Mouse (Mus musculus): ENCODE data around the gene Nrl.

Nrl gene

DNA sequence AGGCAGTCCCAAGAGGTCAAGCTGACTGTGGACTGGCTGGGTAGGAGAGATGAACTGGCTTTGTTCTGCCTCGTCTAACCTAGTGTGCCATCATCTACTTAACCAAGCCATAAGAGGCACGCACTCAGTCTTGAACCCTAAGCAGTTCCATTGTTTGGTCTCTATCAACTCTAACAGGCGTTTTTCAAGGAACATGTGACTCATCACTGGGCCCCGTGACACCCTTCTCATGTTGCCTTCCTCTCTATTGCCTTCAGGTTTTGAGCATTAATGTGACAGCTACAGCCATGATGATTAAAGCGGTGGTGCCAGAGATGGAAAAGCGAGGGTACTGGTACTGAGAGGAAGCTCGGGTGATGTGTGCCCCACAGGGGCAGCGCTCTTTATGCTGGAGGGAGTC, 37.9 kb downstream of the Nrl start:
- no peak for DNase-seq (ENCODE audit: low read depth, low spot score)

DNA sequence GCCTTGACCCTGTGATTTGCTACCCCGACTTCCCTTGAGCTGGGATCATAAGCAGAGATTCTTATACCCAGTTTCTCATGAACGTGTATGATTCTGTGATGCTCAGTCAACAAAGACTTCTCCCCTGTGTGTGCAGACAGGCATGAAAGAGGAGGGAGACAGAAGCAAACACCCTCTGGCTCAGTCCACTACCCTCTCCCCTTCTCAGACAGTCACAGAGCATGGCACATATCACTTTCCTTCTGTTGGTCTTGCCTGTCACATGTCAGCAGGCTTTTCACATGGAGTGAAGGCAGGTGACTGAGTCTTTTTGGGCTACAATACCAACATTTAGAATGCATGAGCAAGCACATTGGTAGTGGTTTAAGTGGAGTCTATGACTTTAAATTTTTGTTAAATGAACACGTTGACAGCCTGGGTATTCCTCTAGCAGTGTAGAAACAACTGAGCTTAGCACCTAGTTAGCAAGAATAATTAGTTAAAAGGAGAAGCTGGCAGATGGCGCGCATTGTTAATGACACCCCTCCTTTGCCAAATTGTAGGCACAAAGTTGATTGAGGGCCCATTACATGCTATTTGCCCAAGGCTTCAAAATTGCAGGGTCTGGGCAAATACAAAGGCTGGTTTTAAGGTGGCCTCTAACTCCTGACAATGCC, 40.2 kb downstream of the Nrl start:
- no peak for DNase-seq (ENCODE audit: low read depth, low spot score)

DNA sequence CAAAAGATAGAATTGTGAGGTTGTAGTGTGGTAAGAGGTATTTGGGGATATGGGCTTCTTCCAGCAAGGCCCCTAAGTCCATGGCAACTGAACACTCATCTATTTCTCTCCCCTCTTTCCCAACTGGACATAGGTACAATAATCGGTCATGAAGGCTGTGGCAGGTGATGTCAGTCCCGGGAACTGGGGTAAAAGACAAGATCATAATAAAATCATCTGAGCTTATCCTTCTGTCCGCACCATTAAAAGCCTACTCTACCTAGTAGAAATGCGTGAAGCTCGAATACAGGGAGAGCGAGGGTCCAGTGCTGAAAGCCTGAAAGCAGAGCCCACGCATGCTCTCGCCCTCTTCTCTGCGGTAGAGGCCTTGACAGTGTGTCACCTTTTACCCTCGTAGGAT, 45.2 kb downstream of the Nrl start:
- DNase-seq (ENCODE audit: low read depth, low spot score), result no peak

DNA sequence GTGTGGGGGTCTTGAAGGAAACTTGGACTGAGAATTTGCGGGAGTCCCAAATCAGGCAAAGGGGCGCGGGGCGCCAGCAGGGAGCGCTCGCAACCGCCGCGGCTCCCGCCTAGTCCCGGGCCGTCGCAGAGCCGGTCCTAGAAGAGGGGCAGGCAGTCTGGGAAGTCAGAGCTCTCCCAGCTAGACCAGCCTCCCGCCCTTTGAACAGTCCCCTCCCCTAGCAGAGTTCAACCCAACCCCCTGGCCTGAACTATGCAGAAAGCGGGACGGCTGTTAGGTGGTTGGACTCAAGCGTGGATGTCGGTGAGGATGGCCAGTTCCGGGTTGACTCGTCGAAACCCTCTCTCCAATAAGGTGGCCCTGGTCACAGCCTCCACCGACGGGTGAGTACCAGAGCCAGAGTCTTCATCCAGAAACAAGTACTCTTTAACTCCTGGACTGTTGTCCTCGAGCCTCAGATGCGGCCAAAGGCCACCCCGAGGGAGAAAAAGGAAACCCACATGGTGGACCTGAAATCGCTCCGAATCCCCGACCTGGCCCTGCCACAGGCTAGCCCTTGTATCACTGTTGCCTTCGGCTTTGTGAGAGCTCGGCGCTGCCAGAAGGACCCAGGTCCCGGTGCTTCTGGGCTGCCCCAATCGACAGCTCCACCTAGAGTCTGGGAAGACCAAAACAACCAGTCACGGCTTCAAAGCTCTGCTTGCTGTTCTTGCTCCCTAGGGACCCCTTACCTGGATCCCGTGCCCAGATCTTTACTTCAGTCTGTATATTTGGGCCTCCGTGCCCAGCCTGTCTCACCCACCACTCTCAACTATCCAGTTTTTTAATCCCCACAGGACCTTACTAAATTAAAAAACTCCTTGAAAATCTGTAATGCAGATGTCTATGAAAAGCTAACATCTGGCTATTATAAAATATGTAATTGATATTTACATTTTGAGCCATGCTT, 45.9 kb downstream of the Nrl start, which contains the start of gene Dhrs4:
Gene Dhrs4, plus strand, starts transcription at position 108 of the 949 bp plus-strand sequence.
- peak; percentile 92 for DNase-seq (ENCODE audit: low read depth, low spot score)

DNA sequence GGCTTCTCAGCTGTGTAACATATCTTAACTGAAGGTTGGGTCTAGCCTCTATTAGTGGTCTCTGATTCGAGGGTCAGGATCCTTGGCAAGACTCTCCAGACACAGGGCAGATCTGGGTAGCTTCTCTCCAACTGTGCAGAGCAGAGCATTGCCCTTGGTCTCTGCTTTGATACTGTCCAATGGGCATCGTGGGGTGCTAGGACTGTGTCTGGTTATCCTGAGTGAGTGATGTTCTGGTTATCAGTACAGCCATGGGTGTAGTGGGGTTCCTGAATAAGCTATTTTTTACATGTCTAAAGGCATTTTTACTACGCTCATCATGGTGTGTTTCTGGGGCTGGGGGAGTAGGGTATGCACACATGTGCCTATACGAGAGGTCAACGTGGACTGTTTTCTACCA, 47.0 kb downstream of the Nrl start:
- DNase-seq (ENCODE audit: low read depth, low spot score), result no peak

DNA sequence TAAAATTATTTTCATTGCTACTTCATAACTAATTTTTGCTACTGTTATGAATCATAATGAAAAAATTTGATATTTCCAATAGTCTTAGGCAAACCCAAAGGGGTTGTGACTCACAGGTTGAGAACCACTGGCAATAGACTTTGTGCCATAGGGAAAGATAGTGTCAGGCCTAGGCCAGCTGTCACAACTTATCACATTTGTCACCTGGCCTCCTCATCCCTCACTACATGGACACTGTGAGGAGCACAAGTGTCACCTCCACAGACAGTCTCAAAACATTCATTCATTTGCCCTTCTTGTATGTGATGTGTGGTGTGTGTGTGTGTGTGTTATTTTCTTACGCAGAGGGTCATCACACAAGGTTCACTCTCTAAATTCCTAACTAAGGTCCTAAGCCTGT, 47.4 kb downstream of the Nrl start:
- no peak for DNase-seq (ENCODE audit: low read depth, low spot score)

DNA sequence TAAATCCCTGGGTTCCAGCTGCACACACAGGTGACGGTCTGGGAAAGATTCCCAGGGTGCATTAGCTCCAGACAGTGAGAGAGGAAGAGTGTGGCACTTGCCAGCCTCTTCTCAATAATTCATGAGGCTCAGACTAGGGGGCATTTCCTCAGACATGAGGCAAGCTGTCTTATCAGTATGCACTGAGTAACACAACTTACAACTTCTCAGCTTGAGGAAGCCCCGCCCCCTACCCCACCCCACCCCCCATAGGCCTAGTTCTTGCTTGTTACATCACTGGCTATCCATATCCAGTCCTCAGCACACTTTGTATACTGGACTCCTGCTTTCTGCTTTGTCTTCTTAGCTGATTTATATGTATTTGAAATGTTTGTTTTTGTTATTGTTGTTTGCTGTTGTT, 49.1 kb downstream of the Nrl start:
- DNase-seq (ENCODE audit: low read depth, low spot score), result no peak

DNA sequence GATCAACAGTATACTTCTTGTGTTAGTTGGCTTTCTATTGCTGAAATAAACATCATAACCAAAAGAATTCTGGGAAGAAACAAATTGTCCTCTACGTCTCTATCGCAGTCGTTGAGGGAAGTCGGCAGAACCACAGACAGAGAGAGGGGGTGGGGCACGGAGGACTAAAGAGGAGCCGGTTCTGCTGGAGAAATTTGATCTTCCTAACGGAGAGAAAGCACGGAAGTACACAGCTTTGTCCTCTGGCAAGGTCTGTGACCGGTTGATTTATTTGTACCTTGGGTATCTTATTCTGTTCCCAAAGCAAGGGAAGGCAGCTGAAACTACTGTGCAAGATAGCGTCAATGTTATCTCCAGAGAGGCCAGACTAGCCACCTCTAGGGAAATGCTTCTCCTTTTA, 54.0 kb downstream of the Nrl start:
- peak; percentile 35 for DNase-seq (ENCODE audit: low read depth, low spot score)

DNA sequence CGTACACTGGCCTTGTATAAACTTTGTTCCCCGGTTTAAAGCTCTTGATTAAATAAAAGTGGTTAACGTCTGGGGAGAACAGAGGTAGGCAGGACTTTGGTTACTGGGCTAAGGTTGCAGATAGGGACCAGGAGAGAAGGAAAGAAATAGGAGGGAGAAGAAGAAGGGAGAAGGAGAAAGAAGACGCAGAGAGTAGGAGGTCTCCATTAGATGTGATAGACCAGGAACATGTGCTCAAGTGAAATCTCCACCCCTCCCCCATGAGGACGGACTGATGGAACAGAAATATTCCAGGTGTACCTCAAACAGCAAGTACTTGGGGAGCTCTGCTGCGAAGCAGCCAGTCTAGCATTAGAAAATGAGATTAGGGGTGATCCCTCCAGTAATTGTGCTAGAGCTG, 55.0 kb downstream of the Nrl start:
- no peak for DNase-seq (ENCODE audit: low read depth, low spot score)

DNA sequence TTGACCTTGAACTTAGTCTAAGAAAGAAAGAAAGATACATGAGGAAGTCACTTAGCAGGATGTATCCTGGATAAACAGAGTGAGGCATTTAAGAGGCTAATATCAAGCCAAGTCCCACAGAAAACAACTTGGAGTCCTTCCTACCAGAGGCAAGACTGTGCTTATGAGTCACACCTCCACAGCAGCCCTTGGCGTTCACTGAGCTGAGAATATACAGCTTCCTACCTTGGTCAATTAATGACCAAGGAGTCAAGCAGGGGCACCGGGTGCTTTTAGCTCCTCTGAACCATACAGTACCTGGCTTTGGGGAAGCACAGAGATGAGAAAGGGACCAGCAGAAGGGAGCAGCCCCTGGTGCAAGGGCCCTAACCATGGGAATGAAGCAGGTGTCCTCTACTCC, 55.7 kb downstream of the Nrl start:
- DNase-seq (ENCODE audit: low read depth, low spot score), result no peak

All from R1 (cell line).